Mouse (Mus musculus) megakaryocyte, embryonic 14.5 days (primary cell): ENCODE results near the gene Egfem1.

Experiments
- FLI1 ChIP-seq: IDR thresholded peaks from 2 replicates; pipeline ENCODE4 v1.6.1; 2012; ENCODE audit warnings: low read length, inconsistent platforms, mixed read lengths
- GATA1 ChIP-seq: IDR thresholded peaks from 3 replicates; pipeline ENCODE4 v1.6.1; 2012; ENCODE audit warnings: mixed read lengths, low read length, inconsistent platforms, borderline replicate concordance

GRCm38 (mm10) chr3:29110321-29110720 is 28.5 kb downstream of the Egfem1 start:
- TF ChIP-seq GATA1 (no peak), FLI1 (no peak)
